Mouse (Mus musculus) thymus, postnatal 10 days (tissue): ENCODE measurements around the gene Slc9a6.

Experiments
- DNase-seq, 2 experiments: peaks; one replicate each; pipeline ENCODE4 v3.0.0; 2021; ENCODE audit warnings: low spot score in 2 of 2

Gene Slc9a6

GRCm38 (mm10) chrX:56609623-56610317, at the start of gene Slc9a6:
Gene Slc9a6 (plus strand): TSS chrX:56609757.
- DNase-seq: peak; percentile 72

DNA sequence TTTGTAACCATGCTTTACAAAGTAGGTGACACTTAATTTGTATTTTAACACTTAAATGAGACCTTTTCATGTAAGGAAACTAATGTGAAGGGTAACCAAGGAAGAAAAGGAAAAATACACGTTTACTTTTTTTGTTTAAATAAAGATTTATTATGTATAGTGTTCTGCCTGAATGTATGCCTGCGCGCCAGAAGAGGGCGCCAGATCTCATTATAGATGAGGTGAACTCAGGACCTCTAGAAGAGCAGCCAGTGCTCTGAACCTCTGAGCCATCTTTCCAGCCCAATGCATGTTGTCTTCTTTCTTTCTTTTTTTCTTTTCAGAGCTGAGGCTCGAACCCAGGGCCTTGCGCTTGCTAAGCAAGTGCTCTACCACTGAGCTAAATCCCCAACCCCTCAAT, 37.1 kb upstream of the Slc9a6 start:
- DNase-seq: peak in 1 of 2 experiments; percentile 22

GRCm38 (mm10) chrX:56578200-56578599, 31.4 kb upstream of the Slc9a6 start:
- DNase-seq: no peak

DNA sequence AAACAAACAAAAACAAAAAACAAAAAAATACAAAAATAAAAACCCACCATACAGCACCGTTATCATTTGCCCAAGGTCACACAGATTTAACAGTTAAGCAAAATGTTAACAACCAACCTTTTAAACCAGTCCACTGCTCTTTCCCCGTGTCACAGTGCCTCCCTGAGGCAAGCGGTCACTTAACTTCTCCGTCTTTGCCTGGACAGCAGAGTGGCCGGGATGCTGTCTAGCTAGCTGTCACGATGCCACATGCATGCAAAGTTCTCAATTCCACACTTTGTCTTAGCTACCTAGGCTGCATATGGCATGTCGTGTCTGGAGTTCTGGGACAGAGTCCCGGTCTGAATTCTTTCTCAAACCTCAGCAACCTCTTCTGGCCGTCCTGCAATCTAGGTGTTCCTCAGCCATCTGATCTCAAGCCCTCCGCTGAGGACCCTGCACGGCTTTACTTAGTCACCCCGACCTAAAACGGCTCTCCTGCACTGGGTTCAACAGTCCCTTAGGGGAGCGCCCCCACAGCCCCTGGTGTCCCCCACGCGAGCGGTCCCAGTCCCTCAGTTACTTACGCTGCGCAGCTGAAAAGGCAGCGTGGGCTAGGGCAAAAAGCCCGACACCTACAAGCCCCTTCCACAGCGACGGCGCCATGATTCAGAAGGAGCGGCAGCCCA, 12.2 kb upstream of the Slc9a6 start:
- no peak for DNase-seq

DNA sequence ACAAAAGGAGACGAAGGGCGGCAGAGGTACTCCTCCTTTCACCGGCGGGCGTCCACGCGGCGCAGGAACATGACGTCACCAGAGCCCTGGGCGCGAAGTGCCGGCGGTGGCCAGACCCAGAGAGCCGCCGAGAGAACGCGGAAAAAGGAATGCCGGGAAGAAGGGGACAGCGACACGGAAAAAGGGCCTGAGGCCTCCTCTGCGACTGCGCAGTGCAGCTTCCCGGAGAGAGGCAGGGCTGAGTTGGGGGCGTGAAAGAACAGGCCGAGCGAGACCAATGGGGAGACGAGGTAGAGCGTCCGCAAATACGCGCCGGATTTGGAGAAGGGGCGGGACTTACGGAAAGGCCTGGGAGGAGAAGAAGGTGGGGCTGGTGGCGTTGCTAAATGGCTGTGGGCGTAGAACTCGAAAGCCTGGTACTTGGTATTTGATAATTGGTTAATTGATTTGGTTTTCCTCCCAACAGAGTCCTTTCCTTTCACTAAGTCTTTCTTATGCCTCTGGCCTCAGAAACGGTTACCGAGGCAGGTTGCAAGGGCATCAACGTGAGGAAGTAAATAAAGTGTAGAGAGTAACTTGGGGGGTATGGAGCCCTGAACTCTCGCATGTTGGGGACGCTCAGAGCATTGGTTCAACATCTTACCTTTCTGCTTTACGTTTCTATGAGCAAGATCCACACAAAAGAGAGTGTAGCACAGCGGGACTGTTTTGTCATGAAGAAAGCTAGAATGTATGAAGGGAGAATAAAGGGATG, 11.5 kb upstream of the Slc9a6 start, which contains the start of gene Mmgt1:
TSS of gene Mmgt1 (minus strand) at position 183 of the 754 bp plus-strand sequence.
- DNase-seq: peak; percentile 76 to 86

DNA sequence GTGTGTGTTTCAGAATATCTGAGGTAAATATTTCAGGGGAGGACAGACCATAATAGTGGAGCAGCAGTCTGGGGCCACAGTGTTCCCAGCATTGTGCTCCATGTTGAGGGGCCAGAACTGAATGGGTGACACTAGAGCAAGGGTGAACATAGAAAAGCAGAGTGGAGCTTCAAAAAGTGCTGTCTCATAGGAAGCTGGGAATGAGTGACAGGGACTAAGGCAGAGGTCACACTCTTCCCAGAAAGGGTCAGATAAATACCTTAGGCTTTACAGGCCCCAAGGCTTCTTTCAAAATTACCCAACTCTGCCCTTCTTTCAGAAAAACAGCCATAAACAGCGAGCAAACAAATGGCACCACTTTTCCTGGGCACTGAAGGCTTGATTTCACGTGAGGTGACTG, 3.0 kb upstream of the Slc9a6 start:
- DNase-seq: no peak

GRCm38 (mm10) chrX:56607032-56607710, 2.4 kb upstream of the Slc9a6 start:
- no peak for DNase-seq

- DNase-seq: no peak
Measured at GRCm38 (mm10) chrX:56609285-56609622, 303 bp upstream of the Slc9a6 start.

GRCm38 (mm10) chrX:56610318-56610694, 749 bp downstream of the Slc9a6 start:
- DNase-seq: peak; percentile 4 to 6

- no peak for DNase-seq
Measured at GRCm38 (mm10) chrX:56615236-56615635, 5.7 kb downstream of the Slc9a6 start.

- no peak for DNase-seq
Measured at GRCm38 (mm10) chrX:56636185-56636584, 26.6 kb downstream of the Slc9a6 start.

- no peak for DNase-seq
Measured at GRCm38 (mm10) chrX:56640066-56640465, 30.5 kb downstream of the Slc9a6 start.

DNA sequence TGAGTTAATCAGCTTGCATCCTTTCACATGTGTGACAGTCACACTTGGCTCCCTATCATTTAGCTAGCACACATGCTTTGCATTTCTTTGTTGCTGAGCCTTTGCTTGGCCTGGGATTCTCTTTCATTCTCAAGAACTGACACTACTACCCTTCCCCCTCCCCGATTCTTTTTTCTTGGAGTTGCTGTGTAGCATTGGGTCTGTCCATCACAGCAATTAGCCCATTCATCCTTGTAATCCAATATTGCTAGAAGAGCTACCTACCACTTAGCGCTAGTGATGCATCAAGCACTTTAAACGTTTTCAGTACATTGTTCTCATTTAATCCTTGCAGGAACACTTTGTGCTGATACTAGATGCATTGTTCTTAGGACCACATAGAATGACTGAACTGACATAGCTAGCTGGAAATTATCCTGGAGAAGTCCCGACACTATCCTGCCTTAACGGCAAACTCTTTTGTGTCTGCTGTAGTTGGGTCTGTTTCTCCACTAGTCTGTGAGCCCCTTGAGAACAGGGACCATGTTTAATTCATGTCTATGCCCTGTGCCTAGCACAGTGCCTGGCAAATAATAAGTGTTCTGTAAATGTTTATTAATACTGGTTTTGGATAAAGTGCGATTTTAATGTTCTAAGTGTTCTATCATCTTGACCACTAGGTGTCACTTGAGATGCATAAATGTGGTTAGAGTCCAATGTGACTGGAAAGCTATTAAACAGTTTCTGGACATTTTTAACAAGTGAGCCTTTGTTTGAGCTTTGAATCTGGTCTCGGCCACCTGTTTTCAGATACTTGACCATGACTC, 40.2 kb downstream of the Slc9a6 start:
- DNase-seq: no peak

DNA sequence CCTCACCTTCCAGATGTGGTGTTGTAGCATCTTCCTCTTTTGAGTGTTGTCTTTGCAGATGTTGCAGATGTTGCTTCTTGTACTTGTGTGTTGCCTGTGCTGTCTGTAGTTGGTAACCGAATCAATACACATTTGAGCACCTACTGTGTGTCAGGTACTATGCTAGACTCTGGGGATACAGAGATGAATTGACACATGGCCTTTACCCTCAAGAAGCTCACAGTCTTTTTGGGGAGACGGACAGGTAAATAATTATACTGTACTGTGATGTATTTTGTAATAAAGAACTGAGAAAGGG, 40.7 kb downstream of the Slc9a6 start:
- no peak for DNase-seq

- DNase-seq: no peak
Measured at GRCm38 (mm10) chrX:56650885-56651284, 41.3 kb downstream of the Slc9a6 start.

DNA sequence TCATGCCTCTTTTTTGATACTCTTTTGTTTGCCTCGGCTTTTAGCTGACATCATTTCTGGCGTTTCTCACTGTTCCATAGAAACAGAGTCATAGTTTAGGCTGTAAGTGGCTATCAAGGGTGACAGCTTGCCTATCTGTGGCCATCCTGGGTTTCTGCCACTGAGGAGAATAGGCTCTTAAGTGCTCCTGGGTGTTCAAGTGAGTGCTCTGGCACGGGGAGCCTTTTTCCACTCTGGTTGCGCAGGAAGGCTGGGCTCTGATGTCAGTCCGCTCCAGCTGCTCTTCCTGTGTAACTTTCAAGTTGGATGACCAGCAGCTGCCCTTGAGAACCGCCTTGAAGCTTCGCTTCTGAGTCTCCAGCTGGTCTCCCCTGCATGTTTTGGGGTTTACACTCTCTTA, 42.2 kb downstream of the Slc9a6 start:
- DNase-seq: no peak

DNA sequence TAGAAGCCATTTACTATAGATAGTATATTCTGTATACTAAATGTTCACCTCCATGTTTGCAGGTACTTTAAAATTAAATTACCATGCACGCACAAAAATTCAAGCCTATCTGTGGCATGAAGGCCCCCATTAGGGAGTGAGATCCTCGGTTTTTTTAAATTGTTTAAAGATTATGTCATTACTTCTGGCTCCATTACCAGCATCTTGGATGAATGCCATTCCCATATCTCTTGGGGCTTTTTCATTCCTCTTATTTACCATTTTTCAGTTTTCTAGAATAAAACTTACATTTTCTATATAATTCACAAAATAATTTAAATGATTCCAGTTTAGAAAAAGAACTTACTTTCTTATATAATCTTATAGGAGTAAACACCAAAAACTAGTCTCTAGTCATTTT, 46.1 kb downstream of the Slc9a6 start:
- DNase-seq: no peak

DNA sequence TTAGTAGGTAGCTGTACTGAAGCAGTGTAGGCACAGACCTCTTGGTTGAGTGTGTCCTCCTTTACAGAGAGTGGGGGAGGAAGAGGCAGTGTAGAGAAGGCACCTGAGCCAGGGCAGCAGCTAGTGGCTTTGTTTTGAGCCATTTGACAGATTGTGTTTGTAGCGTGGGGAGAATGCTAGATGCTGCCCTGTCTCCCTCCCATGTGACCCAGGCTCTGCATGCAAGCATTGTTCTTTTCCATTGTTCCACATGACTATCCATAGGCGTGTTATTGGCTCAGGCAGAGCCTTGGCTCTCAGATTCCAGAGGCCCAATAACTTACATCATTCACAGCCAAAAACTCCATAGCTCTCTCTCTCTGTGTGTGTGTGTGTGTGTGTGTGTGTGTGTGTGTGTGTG, 49.7 kb downstream of the Slc9a6 start:
- no peak for DNase-seq

DNA sequence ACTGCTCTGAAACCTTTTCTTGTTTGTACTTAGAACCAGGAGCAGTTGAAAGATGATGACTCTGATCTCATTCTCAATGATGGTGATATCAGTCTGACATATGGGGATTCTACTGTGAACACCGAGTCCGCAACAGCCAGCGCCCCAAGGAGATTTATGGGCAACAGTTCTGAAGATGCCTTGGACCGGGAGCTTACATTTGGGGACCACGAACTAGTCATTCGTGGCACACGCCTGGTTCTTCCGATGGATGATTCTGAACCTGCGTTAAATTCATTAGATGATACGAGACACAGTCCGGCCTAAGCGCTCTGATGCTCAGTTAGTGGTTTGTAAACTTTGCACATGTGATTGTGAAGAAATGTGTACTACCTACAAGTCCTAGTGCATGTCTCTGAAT, 51.6 kb downstream of the Slc9a6 start:
- DNase-seq: no peak

DNA sequence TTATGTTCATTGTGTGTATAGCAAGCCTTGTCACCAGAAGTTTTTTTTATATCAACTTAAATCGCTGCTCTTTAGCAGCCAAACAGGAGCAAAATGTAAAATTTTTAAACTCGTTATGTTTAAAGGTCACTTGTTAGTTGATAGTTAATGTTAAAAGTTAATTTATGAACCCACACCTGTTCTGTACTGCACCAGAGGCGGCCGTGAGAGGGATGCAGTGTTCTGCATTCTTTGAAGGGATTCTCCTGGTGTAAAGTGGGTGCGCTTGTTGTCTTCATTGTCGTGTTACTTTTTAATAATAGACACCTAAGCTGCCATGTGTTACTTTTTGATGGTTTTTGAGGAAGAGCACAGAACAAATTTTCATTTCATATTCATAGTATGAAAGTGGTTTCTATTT, 52.8 kb downstream of the Slc9a6 start:
- DNase-seq: no peak

DNA sequence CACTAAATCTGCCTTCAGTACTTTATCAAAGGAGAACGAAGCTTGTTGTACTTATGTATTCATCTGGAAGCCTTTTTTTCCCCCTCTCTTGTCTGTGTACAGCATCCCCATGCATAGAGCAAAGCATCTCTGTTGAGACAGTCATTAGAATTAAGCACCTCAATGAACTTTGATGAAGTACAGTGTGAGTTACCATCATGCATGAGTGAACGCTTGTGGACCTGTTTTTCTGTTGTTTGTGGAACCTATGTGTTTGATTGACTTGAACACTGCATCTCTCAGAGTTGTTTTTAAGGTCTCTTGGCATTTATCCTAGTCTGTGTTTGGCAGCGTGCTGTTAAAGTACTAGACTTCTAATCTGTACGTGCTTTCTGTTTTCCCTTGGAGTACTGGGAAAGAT, 53.8 kb downstream of the Slc9a6 start:
- DNase-seq: no peak
